In genomic region chr14:60996556-60996955, GRCm38 (mm10) we compare ENCODE assay signal across 25 mouse cellular contexts. TPM values are rescaled to one million over a fixed set of nuclear protein-coding genes. Genes with fewer than 3 reads are reported as not detected.
"Had no signal": no experiment of that assay in that cellular context is flagged by ENCODE, and none has a peak within 500 bp of the region (broad histone marks: within the 10 kb centered on the region; RNA-seq: fewer than 3 reads in every experiment).

No protein-coding gene starts in this region.

- H3K9me3 ChIP-seq: heart, embryonic 10.5 days; heart, embryonic 12.5 days; hindbrain, embryonic 10.5 days; hindbrain, embryonic 12.5 days; kidney, embryonic 15.5 days; limb, embryonic 13.5 days; limb, embryonic 15.5 days had no signal

- H3K27ac ChIP-seq: gastrocnemius, adult 2 months; heart, embryonic 10.5 days; hindbrain, embryonic 10.5 days; hindbrain, embryonic 12.5 days; hindbrain, embryonic 14.5 days; kidney, embryonic 15.5 days; kidney, postnatal 0 days; limb, embryonic 13.5 days; limb, embryonic 15.5 days; liver, embryonic 14.5 days had no signal

- H3K27me3 ChIP-seq: heart, embryonic 12.5 days; hindbrain, embryonic 12.5 days; kidney, embryonic 15.5 days; limb, embryonic 13.5 days; limb, embryonic 15.5 days had no signal

- H3K4me2 ChIP-seq: heart, embryonic 12.5 days; hindbrain, embryonic 12.5 days; hindbrain, embryonic 14.5 days; kidney, embryonic 15.5 days; limb, embryonic 13.5 days; limb, embryonic 15.5 days; liver, embryonic 11.5 days had no signal

- H3K36me3 ChIP-seq: heart, embryonic 10.5 days; hindbrain, embryonic 12.5 days; kidney, embryonic 15.5 days; limb, embryonic 13.5 days; limb, embryonic 15.5 days had no signal

- H3K4me3 ChIP-seq: gastrocnemius, adult 2 months; heart, embryonic 10.5 days; heart, embryonic 12.5 days; hindbrain, embryonic 10.5 days; hindbrain, embryonic 12.5 days; kidney, embryonic 15.5 days; limb, embryonic 13.5 days; limb, embryonic 15.5 days had no signal

- H3K9ac ChIP-seq: heart, embryonic 12.5 days; hindbrain, embryonic 12.5 days; hindbrain, embryonic 14.5 days; kidney, embryonic 15.5 days; limb, embryonic 13.5 days; limb, embryonic 15.5 days; liver, embryonic 14.5 days had no signal

- ATAC-seq: intestine, embryonic 16.5 days had no signal

- DNase-seq: gastrocnemius, adult 2 months; gastrocnemius, postnatal 10 days; gastrocnemius, postnatal 25 days; heart, adult 18-20 months; heart, postnatal 10 days; heart, postnatal 4 days; kidney, adult 11 months; kidney, adult 2 months; kidney, adult 9 months; kidney, postnatal 14 days; layer of hippocampus, postnatal 36 days; left cerebral cortex, postnatal 4 days had no signal

RNA-seq across cellular contexts. Expression of gene Tnfrsf19, which starts 49.7 kb away (rescaled TPM):
- total RNA-seq: granulocyte monocyte progenitor cell, adult 5-6 weeks had no signal
